Mouse (Mus musculus) thymus, adult 2 months (tissue): Measurements from ENCODE around the gene Kcnq1.

Source experiments
- CTCF ChIP-seq: fragments of 200-500 bp; IDR thresholded peaks from 2 replicates; pipeline ENCODE4 v1.5.1; 2012; ENCODE audit warnings: mild to moderate bottlenecking, control low read depth, low read length, moderate library complexity, borderline replicate concordance; ENCODE audit not compliant: control insufficient read depth, poor library complexity, insufficient read depth; ENCODE audit errors: extremely low read depth
- POLR2A ChIP-seq: fragments of 200-500 bp; IDR thresholded peaks from 2 replicates; pipeline ENCODE4 v1.6.1; 2012; ENCODE audit warnings: mild to moderate bottlenecking, low read length, control low read depth, moderate library complexity; ENCODE audit not compliant: control insufficient read depth, poor library complexity, insufficient read depth; ENCODE audit errors: extremely low read depth

DNA sequence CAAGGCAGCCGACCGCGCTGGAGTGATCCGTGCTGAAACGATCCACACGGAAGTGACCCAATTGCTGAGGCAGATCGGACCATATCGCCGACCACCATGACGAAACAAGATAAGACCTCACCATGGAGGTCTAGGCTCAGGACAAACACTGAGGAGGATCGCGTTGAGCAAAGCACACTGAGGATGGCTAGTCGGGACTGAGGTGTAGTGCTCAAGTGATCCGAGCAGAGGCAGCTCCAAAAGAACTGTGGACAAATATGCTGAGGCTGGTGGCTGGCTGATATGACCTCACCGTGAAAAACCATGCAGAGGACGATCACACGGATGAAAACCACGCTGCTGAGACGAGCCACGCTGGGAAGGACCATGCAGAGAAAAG, 189.8 kb downstream of the Kcnq1 start:
- TF ChIP-seq CTCF = no peak
- TF ChIP-seq POLR2A = no peak
